Mouse (Mus musculus) heart, adult 11 months (tissue): ENCODE data around the gene Erp29.

ENCODE experiments used
- DNase-seq: peaks from one replicate; pipeline ENCODE4 v3.0.0; 2022

The Erp29 gene

GRCm38 (mm10) chr5:121448450-121448849, 3.9 kb downstream of the Erp29 start:
- no peak for DNase-seq

GRCm38 (mm10) chr5:121444870-121445269, 7.4 kb downstream of the Erp29 start:
- no peak for DNase-seq

- DNase-seq, result no peak
Measured at GRCm38 (mm10) chr5:121443548-121443947, 8.8 kb downstream of the Erp29 start.

GRCm38 (mm10) chr5:121438756-121439155, 13.6 kb downstream of the Erp29 start:
- no peak for DNase-seq

- peak; percentile 93 for DNase-seq
Measured at GRCm38 (mm10) chr5:121438131-121438530, 14.2 kb downstream of the Erp29 start.

DNA sequence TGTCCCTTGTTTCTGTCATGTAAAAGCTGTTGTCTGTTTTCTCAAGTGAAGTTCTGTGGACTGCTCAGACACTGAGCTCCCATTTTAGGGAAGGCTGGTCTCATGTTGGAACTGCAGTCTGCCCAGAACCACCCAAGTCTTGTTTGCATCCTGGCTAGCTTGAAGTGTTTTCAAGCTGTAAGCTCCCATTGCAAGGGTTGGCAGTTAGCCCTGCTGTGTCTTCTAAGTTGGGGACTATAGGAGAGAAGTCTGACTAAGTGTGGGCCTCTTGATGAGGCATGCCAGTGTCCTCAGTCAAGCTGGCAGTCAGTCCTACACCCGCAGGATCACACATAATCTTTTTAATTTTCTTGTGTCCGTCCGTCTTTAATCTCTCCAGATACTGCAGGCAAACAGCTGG, 23.4 kb downstream of the Erp29 start:
- DNase-seq, result no peak

DNA sequence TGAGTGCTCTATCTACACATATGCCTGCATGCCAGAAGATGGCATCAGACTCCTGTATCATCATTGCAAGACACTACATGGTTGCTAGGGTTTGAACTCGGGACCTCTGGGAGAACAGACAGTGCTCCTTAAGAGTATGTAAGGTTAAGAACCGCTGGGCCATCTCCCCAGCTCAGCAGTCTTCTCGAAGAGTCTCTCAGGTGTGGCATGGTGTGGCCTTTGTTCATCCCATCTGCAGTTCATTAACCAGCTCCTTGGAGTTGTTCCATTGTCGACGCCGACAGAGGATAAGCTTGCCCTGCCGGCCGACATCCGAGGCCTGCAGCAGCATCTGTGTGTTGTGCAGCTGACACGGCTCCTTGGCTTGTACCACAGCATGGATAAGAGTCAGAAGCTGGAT, 29.0 kb downstream of the Erp29 start:
- no peak for DNase-seq

GRCm38 (mm10) chr5:121422787-121423186, 29.5 kb downstream of the Erp29 start:
- DNase-seq, result no peak

- DNase-seq, result no peak
Measured at GRCm38 (mm10) chr5:121420721-121421120, 31.6 kb downstream of the Erp29 start.

DNA sequence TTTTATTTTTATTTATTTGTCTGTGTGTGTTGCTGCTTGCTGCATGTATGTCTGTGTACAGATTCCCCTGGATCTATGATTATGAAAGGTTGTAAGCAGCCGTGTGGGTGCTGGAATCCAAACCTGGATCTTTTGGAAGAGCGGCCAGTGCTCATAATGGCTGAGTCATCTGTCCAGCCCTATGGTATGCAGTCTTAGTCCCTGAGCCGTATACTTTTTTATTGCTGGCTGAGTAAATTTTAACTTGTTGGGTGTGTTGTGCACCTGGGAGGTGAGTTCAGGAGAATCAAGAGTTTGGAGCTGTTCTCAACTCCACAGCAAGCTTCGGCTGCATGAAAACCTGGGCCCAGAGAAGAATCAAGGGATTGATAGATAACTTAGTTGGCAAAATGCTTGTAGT, 41.3 kb downstream of the Erp29 start:
- no peak for DNase-seq

DNA sequence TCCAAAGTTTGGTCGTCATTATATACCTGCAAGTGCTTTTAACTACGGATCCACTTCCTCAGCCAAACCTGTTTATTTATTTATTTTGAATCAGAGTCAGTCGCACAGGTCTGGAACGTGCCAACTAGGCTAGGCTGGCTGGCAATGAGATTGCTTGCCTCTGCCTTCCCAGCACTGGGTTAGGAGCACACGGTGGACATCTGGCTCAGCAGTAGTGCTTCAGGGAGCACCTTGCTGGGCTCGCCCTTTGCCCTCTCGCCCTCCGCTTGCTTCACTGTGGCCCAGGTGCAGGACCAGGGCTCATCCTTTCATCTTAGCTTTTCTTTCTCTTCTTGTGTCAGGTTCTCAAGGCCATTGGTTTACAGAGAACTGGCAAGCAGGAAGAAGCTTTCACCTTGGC, 44.5 kb downstream of the Erp29 start:
- no peak for DNase-seq

- peak; percentile 87 for DNase-seq
Measured at GRCm38 (mm10) chr5:121400849-121401248, 51.5 kb downstream of the Erp29 start.

- peak; percentile 86 for DNase-seq
Measured at GRCm38 (mm10) chr5:121400064-121400463, 52.2 kb downstream of the Erp29 start.

DNA sequence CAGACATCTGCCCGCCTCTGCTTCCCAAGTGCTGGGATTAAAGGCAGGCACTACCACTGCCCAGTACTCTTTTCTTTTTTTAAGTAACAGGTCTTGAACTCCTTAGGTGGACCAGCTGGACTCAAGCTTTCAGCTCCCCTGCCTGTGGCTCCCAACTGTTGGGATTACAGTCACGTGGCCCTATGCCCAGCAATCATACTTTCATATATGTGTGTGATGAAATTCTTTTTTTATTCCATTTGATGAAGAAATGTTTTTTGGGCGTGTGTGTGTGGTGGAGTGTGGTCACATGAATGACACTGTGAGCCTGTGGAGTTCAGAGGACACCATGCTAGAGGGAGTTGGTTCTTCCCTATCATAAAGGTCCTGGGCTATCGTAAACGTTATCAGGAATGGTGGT, 52.8 kb downstream of the Erp29 start:
- peak; percentile 86 for DNase-seq

- DNase-seq, result no peak
Measured at GRCm38 (mm10) chr5:121398965-121399462, 53.3 kb downstream of the Erp29 start.

- DNase-seq, result peak; percentile 94
Measured at GRCm38 (mm10) chr5:121398146-121398964, 54.0 kb downstream of the Erp29 start.

DNA sequence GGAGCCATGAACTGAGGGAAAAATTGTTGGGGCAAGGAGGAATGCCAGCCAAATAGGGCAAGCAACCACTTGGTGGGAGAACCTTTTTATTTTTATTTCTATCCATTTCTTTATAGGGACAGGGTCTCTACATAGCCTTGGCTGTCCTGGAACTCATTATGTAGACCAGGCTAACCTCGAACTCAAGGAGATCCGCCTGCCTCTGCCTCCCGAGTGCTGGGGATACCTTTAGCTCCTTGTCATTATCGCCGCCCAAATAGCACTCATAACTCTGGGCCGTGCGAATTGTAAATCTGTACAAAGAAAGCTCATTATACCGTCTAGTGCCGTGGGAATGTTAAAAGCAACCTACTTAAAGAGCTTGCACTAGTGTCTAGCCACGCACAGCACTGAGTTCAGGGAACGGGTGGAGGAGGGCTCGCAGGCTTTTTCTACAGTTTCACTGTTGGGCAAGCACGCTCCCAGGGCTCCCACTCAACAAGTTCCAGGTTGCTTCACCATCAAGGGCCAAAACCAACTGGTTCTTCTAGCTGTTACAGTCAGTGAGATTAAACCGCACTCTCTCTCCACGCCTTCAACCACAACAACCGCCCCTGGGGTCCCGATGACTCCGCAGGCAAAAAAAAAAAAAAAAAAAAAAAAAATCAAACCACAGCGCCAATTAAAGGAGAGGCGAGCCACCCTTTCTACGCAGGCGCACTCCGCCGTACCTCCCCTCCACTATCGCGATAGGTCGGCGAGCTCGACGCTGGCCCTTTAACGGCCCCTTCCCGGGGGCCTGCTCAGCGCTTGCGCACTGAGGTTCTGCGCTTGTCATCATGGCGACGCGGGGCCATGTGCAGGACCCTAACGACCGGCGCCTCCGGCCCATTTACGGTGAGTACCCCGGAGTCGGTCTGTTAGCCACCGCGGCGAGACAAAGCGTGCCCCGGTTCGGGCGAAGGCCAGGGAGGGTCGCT, 54.8 kb downstream of the Erp29 start, which contains the start of gene Naa25:
Gene Naa25, plus strand, starts transcription at position 750 of the 959 bp plus-strand sequence.
- DNase-seq, result peak; percentile 99

- DNase-seq, result no peak
Measured at GRCm38 (mm10) chr5:121395621-121396020, 56.7 kb downstream of the Erp29 start.

- no peak for DNase-seq
Measured at GRCm38 (mm10) chr5:121393402-121393801, 58.9 kb downstream of the Erp29 start.

DNA sequence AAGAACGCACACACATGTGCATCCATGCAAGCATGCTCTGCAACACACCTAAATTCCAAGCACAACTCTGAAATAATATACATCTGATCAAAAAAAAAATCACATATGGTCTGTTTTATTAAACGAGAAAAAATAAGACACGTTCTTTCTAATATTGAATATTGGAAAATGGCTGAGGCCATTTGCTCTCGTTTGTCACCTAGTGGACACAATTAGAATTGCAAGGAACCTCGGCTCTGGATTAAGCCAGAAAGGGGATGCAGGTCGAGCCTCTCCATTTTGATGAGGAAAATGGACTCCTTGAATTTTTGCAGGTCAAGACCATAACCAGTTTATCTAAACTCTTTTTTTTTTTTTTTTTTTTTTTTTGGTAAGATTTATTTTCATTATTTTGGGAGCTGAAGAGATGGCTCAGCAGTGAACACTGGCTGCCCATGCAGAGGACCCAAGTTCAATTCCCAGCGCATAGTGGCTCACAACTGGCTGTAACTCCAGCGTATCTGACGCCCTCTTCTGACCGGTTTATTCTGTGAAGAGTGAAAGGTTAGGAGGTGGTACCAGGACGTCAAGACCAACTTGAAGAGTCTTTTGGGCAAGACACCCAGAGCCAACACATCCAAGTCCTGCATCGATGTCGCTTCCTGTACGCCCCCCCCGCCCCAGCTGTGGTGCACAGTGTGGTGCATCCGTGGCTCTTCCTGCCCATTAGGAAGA, 59.5 kb downstream of the Erp29 start:
- DNase-seq, result no peak

- no peak for DNase-seq
Measured at GRCm38 (mm10) chr5:121389691-121390090, 62.6 kb downstream of the Erp29 start.

DNA sequence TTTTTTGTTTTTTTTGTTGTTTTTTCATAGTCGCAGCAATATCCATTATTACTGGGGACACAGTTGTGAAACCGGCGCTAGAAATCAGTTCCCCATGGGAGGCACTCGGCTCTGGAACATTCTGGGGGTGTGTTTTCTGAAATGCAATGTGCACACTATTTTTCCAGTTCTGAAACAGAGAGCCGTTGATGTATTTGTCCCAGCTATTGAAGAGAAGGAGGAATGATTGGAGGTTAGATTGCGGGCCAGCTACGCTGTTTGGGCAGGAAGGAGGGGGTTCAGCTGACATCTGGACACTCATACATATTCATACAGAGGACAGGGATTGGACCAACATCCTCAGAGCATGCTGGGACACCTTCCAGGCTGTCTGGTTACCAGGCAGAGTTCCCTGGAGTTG, 63.2 kb downstream of the Erp29 start:
- peak; percentile 96 for DNase-seq

GRCm38 (mm10) chr5:121387126-121387525, 65.2 kb downstream of the Erp29 start:
- peak; percentile 96 for DNase-seq
